Mouse (Mus musculus) WW6 (cell line): Measurements from ENCODE around the gene 1810013L24Rik.
"Not testable (repeated sequence)": the region's sequence is repeated elsewhere in the genome, so short reads cannot be mapped to it uniquely, and the experiment has no call there.

Source experiments
- DNase-seq: peaks from one replicate; pipeline ENCODE4 v3.0.0-alpha.2; 2013; ENCODE audit warnings: low read depth, low spot score

The 1810013L24Rik gene

DNA sequence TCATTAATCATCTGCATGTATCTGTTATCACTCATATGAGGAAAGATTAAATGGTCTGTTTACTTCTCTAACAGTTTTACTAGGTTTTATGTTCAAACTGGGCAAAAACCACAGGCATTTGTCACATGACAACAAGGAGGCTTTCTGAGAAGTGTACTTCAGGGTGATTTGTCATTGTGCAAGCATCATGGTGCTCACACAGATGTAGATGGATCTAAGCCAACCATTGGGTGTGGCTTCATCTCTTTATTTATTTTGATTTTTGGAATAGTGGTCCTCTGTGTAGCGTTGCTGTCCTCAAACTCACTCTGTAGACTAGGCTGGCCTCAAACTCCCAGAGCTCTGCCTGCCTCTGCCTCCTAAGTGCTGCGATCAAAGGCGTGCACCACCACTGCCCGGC lies 65.4 kb downstream of the 1810013L24Rik start:
- no peak for DNase-seq

GRCm38 (mm10) chr16:8906115-8906514 lies 76.2 kb downstream of the 1810013L24Rik start:
- not testable (repeated sequence) for DNase-seq
